Mouse (Mus musculus): ENCODE data around the gene Btg4. TPM values are rescaled to one million over a fixed set of nuclear protein-coding genes. Genes with fewer than 3 reads are reported as not detected.

Btg4 gene
- not detected in 2 replicates for polyA plus RNA-seq (2012)

- Histone ChIP-seq H3K4me1 (ENCODE audit: control insufficient read depth) (no peaks in the 10 kb centered on the region; the same call in 1 of the 2 replicates), H3K27me3 (ENCODE audit: control insufficient read depth) (no peaks in the 10 kb centered on the region), H3K9me3 (ENCODE audit: control insufficient read depth, low read length) (no peaks in the 10 kb centered on the region), H3K36me3 (ENCODE audit: control insufficient read depth) (no peaks in the 10 kb centered on the region), H3K4me3 (replicated peaks) (no peak within 1 kb of the TSS)
- no peak for TF ChIP-seq GATA1 (IDR thresholded peaks at IDR 0.05; ENCODE audit: low read length)
- no peak for TF ChIP-seq TAL1 (IDR thresholded peaks at IDR 0.05; ENCODE audit: low read length)
These were observed at the start of gene Btg4 for GRCm38 (mm10) chr9:51060601-51061000. Btg4 (plus strand) TSS chr9:51060901.

DNA sequence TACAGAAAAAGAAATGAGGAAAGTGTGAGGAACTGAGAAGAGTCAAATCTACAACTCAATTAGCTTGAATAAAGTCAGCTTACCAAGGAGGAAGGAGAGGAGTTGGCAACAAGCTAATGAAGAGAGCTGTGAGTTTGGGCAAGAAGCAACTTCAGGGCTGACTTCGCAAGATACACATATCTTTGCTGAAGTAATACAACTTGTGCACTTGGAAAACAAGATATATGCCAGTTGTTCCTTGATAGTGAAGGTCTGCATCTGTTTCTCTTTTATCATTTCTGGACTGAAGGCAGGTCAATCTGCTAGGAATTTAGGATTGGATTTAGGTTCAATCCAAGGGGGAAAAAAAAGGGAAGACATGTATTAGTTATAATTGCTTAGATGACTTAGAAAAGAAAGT lies 47.1 kb upstream of the Btg4 start:
- Histone ChIP-seq H3K9me3 (ENCODE audit: control insufficient read depth, low read length) (no peaks in the 10 kb centered on the region), H3K4me1 (ENCODE audit: control insufficient read depth) (peaks cover 10% of the 10 kb centered on the region), H3K36me3 (ENCODE audit: control insufficient read depth) (no peaks in the 10 kb centered on the region), H3K4me3 (replicated peaks) (no peak overlapping the region), H3K27me3 (ENCODE audit: control insufficient read depth) (peaks cover 12% of the 10 kb centered on the region)
- TF ChIP-seq GATA1 (IDR thresholded peaks at IDR 0.05; ENCODE audit: low read length) (no peak), TAL1 (IDR thresholded peaks at IDR 0.05; ENCODE audit: low read length) (no peak)

DNA sequence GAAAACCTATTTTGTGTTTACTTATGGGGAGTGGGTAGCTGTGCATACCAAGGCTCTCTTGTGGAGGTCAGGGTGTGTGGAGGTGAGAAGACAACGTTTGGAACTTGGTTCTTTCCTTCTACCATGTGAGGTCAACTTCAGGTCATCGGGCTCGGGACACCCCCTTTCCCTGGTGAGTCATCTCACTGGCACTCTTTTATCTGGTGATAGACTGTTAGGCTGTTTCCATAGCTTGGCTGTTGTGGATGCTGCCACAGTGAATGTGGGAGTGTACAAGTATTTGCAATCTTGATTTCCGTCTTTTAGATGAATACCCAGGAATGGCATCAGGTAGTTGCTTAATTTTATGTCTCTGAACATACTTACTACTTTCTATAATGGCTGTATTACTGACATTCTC lies 45.0 kb upstream of the Btg4 start:
- Histone ChIP-seq H3K9me3 (ENCODE audit: control insufficient read depth, low read length) (no peaks in the 10 kb centered on the region), H3K4me1 (ENCODE audit: control insufficient read depth) (0 out of 2 replicates have a peak, but pooled peaks cover 2% of the 10 kb centered on the region), H3K4me3 (replicated peaks) (no peak overlapping the region), H3K27me3 (ENCODE audit: control insufficient read depth) (peaks cover 24% of the 10 kb centered on the region), H3K36me3 (ENCODE audit: control insufficient read depth) (no peaks in the 10 kb centered on the region)
- TF ChIP-seq TAL1 (IDR thresholded peaks at IDR 0.05; ENCODE audit: low read length) (no peak), GATA1 (IDR thresholded peaks at IDR 0.05; ENCODE audit: low read length) (no peak)

DNA sequence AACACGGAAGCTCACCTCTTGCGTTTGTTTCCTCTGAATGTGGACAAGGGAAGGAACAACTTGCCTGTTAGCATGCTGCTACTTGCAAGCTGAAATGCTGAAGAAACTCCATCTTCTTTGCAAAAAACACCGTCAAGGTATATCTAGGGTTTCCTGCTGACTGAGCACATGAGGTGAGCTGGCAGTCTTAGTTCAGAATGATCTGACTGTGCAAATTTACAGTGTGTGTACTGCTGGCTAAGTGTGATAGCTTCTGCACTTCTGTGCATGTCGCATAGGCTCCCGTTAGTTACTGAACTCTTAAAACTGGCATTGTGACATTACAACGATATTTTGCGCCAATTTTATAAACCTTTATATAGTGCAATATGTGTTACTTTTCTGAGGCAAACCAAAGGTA lies 41.0 kb upstream of the Btg4 start:
- H3K27me3 ChIP-seq (ENCODE audit: control insufficient read depth): peaks cover 26% of the 10 kb centered on the region
- no peaks in the 10 kb centered on the region for H3K4me1 ChIP-seq (ENCODE audit: control insufficient read depth)
- no peak overlapping the region for H3K4me3 ChIP-seq (replicated peaks)
- no peak for TF ChIP-seq TAL1 (IDR thresholded peaks at IDR 0.05; ENCODE audit: low read length)
- H3K36me3 ChIP-seq (ENCODE audit: control insufficient read depth): no peaks in the 10 kb centered on the region
- no peaks in the 10 kb centered on the region for H3K9me3 ChIP-seq (ENCODE audit: control insufficient read depth, low read length)

DNA sequence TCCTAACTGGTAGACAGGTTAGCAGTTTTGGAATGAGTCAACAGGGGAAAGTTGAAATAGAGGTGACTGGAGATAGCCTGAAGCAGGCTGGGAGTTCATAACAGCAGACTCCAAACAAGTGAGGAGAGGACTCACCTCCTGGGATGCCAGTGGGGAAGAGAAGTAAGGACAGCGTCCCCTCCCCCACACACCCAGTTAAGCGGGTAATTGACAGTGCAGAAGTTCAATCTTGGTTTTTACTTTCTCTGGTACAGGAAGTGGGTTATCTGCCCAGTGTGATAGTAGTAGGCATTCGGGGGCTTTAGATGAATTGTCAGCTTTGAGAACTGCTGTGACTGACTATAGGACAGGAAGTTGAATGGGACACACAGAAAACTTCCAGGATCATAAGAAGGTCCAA lies 40.4 kb upstream of the Btg4 start:
- H3K36me3 ChIP-seq (ENCODE audit: control insufficient read depth): no peaks in the 10 kb centered on the region
- peaks cover 26% of the 10 kb centered on the region for H3K27me3 ChIP-seq (ENCODE audit: control insufficient read depth)
- no peak overlapping the region for H3K4me3 ChIP-seq (replicated peaks)
- H3K9me3 ChIP-seq (ENCODE audit: control insufficient read depth, low read length): no peaks in the 10 kb centered on the region
- no peaks in the 10 kb centered on the region for H3K4me1 ChIP-seq (ENCODE audit: control insufficient read depth)
- TF ChIP-seq TAL1 (IDR thresholded peaks at IDR 0.05; ENCODE audit: low read length): no peak
- TF ChIP-seq GATA1 (IDR thresholded peaks at IDR 0.05; ENCODE audit: low read length): no peak

DNA sequence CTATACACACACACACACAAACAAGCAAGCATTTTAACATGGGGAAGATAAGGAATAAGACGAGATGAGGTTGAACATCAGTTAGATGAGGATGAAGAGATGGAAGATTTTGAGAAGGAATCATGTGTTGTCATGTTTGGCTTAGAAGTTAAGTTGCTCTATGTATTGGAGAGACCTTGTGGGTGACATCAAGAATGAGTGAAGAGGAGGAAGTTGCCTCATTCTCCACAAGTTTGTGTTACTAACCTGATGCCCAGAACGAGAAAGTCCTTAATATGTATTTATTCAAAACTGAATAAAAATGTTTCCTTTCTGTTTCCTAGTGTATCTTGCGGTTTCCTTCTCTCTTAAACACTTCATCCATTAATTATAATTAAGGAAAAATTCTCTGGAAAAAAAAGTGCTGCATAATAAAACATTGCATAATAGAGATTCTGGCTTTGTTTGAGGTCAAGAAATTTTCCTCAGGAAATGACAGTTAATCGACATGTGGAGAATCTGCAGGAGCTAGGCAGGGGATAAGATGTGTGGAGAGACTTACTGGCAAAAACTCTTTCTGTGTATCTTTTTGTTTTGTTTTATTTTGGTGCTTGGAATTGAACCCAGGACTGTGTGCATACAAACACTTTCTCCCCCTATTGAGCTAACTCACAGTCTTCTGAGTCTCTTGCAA lies 39.4 kb upstream of the Btg4 start:
- no peaks in the 10 kb centered on the region for H3K9me3 ChIP-seq (ENCODE audit: control insufficient read depth, low read length)
- TF ChIP-seq TAL1 (IDR thresholded peaks at IDR 0.05; ENCODE audit: low read length) (no peak), GATA1 (IDR thresholded peaks at IDR 0.05; ENCODE audit: low read length) (no peak)
- H3K27me3 ChIP-seq (ENCODE audit: control insufficient read depth): peaks cover 26% of the 10 kb centered on the region
- H3K4me3 ChIP-seq (replicated peaks): no peak overlapping the region
- no peaks in the 10 kb centered on the region for H3K4me1 ChIP-seq (ENCODE audit: control insufficient read depth)
- no peaks in the 10 kb centered on the region for H3K36me3 ChIP-seq (ENCODE audit: control insufficient read depth)

- Histone ChIP-seq H3K36me3 (ENCODE audit: control insufficient read depth) (no peaks in the 10 kb centered on the region), H3K27me3 (ENCODE audit: control insufficient read depth) (peaks cover 5% of the 10 kb centered on the region), H3K4me1 (ENCODE audit: control insufficient read depth) (no peaks in the 10 kb centered on the region), H3K4me3 (replicated peaks) (no peak overlapping the region), H3K9me3 (ENCODE audit: control insufficient read depth, low read length) (no peaks in the 10 kb centered on the region)
- TF ChIP-seq TAL1 (IDR thresholded peaks at IDR 0.05; ENCODE audit: low read length) (no peak), GATA1 (IDR thresholded peaks at IDR 0.05; ENCODE audit: low read length) (no peak)
These were observed 33.7 kb upstream of the Btg4 start for GRCm38 (mm10) chr9:51026952-51027351.

DNA sequence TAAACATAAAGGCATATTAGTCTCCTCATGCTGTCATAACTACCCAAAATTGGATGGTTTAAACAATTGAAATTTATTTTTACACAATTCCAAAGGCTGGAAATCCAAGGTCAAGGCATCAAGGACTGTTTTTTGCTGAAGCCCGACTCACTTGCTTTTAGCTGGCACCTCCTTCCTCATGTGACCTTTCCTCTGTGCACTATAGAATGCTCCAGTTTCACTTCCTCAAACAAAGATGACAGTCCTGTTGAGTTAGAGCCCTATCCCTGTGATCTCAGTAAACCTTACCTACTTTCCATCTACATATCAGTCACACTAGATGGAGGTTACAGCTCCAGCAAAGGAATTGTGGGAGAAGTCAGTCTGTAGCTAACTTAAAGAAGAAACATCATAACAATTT lies 30.6 kb upstream of the Btg4 start:
- Histone ChIP-seq H3K4me1 (ENCODE audit: control insufficient read depth) (no peaks in the 10 kb centered on the region), H3K36me3 (ENCODE audit: control insufficient read depth) (no peaks in the 10 kb centered on the region), H3K27me3 (ENCODE audit: control insufficient read depth) (peaks cover 7% of the 10 kb centered on the region), H3K9me3 (ENCODE audit: control insufficient read depth, low read length) (no peaks in the 10 kb centered on the region), H3K4me3 (replicated peaks) (no peak overlapping the region)
- TF ChIP-seq GATA1 (IDR thresholded peaks at IDR 0.05; ENCODE audit: low read length): no peak
- TF ChIP-seq TAL1 (IDR thresholded peaks at IDR 0.05; ENCODE audit: low read length): no peak

DNA sequence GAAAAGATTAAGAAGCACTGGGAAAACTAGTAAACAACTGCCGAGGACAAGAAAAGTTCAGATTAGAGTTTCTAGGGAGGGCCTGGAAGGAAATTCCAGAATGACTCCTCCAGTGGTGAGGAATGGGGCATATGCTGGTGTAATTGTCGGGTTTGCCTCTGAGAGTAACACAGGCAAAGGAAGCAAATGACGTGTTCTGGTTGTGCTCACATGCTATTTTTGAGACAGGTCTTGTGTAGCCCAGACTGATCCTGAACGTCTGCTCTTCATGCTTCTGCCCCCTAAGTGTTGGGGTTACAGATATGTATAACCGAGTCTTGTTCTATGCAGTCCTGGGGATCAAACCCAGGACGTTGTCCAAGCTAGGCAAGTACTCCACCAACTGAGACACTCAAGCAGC lies 29.1 kb upstream of the Btg4 start:
- H3K4me3 ChIP-seq (replicated peaks): no peak overlapping the region
- TF ChIP-seq TAL1 (IDR thresholded peaks at IDR 0.05; ENCODE audit: low read length) (no peak), GATA1 (IDR thresholded peaks at IDR 0.05; ENCODE audit: low read length) (no peak)
- H3K9me3 ChIP-seq (ENCODE audit: control insufficient read depth, low read length): no peaks in the 10 kb centered on the region
- H3K4me1 ChIP-seq (ENCODE audit: control insufficient read depth): no peaks in the 10 kb centered on the region
- H3K27me3 ChIP-seq (ENCODE audit: control insufficient read depth): peaks cover 7% of the 10 kb centered on the region
- no peaks in the 10 kb centered on the region for H3K36me3 ChIP-seq (ENCODE audit: control insufficient read depth)

DNA sequence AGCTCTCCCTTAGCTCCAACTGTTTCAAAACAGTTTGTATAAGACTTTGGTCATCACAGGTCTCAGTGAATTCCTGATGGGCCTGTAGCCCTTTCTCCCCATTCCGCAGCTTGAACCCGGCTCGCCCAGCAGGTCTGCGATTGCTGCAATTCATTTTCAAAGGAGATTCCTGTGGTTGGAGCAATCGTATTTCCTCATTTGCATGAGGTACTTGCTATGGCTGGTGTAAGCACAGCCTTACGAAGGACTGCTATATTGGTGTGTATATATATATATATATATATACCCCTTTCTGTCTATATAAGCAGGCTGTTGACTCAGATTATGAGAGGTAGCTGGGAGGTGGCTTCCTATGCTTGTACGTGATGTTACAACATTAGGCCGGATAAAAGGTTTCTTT lies 28.4 kb upstream of the Btg4 start:
- Histone ChIP-seq H3K36me3 (ENCODE audit: control insufficient read depth) (no peaks in the 10 kb centered on the region), H3K9me3 (ENCODE audit: control insufficient read depth, low read length) (no peaks in the 10 kb centered on the region), H3K4me1 (ENCODE audit: control insufficient read depth) (no peaks in the 10 kb centered on the region), H3K27me3 (ENCODE audit: control insufficient read depth) (peaks cover 7% of the 10 kb centered on the region), H3K4me3 (replicated peaks) (no peak overlapping the region)
- TF ChIP-seq GATA1 (IDR thresholded peaks at IDR 0.05; ENCODE audit: low read length) (no peak), TAL1 (IDR thresholded peaks at IDR 0.05; ENCODE audit: low read length) (no peak)

Measured in erythroblast, embryonic 14.5 days (primary cell).